Mouse (Mus musculus) embryonic facial prominence, embryonic 13.5 days (tissue): ENCODE results near the gene Rapgef1. TPM values are rescaled to one million over a fixed set of nuclear protein-coding genes. Genes with fewer than 3 reads are reported as not detected.
"Not testable (repeated sequence)": the region's sequence is repeated elsewhere in the genome, so short reads cannot be mapped to it uniquely, and the experiment has no call there.

ENCODE experiments used
- ATAC-seq: fragments of 200-750 bp; cut with Nextera tagmentation; 2 replicates; pipeline ENCODE4 v1.8.0; 2017; ENCODE audit warnings: low read depth; ENCODE audit not compliant: insufficient number of reproducible peaks, insufficient read depth, low FRiP score, low TSS enrichment
- H3K27ac ChIP-seq: fragments of 300-500 bp; sonication (generic); 2 replicates; pipeline ENCODE4 v1.5.1; 2015; ENCODE audit warnings: moderate library complexity, mild to moderate bottlenecking, inconsistent platforms
- H3K27me3 ChIP-seq: fragments of 300-500 bp; sonication (generic); 2 replicates; pipeline ENCODE4 v1.6.1; 2015; ENCODE audit warnings: mild to moderate bottlenecking, inconsistent platforms
- H3K36me3 ChIP-seq: fragments of 300-500 bp; sonication (generic); 2 replicates; pipeline ENCODE4 v1.6.1; 2015; ENCODE audit warnings: mild to moderate bottlenecking, inconsistent platforms
- H3K4me1 ChIP-seq: fragments of 300-500 bp; sonication (generic); 2 replicates; pipeline ENCODE4 v1.6.1; 2015; ENCODE audit warnings: inconsistent platforms
- H3K4me2 ChIP-seq: fragments of 300-500 bp; sonication (generic); 2 replicates; pipeline ENCODE4 v1.6.1; 2015; ENCODE audit warnings: moderate library complexity, mild to moderate bottlenecking, inconsistent platforms
- H3K4me3 ChIP-seq: fragments of 300-500 bp; sonication (generic); 2 replicates; pipeline ENCODE4 v1.5.1; 2015; ENCODE audit warnings: mild to moderate bottlenecking, inconsistent platforms
- H3K9ac ChIP-seq: fragments of 300-500 bp; sonication (generic); 2 replicates; pipeline ENCODE4 v1.6.1; 2015; ENCODE audit warnings: mild to moderate bottlenecking, inconsistent platforms
- H3K9me3 ChIP-seq: fragments of 300-500 bp; sonication (generic); 2 replicates; pipeline ENCODE4 v1.6.1; 2016; ENCODE audit warnings: inconsistent platforms
- WGBS: fragments of 180-500 bp; shearing (Covaris S2); methylation state at CpG from one replicate; pipeline ENCODE4 v1.1.7; 2015; ENCODE audit warnings: mixed read lengths; 5-methylcytosine and 5-hydroxymethylcytosine counted together
- polyA plus RNA-seq: library from polyadenylated mRNA; unstranded; fragments of >200 nt; fragmentation: Nextera tagmentation; extraction: Ambion mirVana; gene quantifications from 2 replicates; pipeline ENCODE4 v1.2.1, GENCODE M21; 2015

Gene Rapgef1
- polyA plus RNA-seq, 1 experiment from 2014 or later = 14.4 TPM

- H3K9me3 ChIP-seq = no peaks in the 10 kb centered on the region
- H3K27ac ChIP-seq = no peak overlapping the region
- no peaks in the 10 kb centered on the region for H3K4me1 ChIP-seq
- H3K4me2 ChIP-seq = no peak overlapping the region
- no peak overlapping the region for H3K9ac ChIP-seq
- no peak overlapping the region for H3K4me3 ChIP-seq
- 88% methylated on average over 6 of the region's 6 CpGs for WGBS
- no peak for ATAC-seq
- H3K27me3 ChIP-seq = no peaks in the 10 kb centered on the region
- H3K36me3 ChIP-seq = peaks cover 85% of the 10 kb centered on the region
These were observed 79.1 kb downstream of the Rapgef1 start for GRCm38 (mm10) chr2:29698421-29699290.

GRCm38 (mm10) chr2:29700898-29701297, 81.4 kb downstream of the Rapgef1 start:
- no peaks in the 10 kb centered on the region for H3K9me3 ChIP-seq
- ATAC-seq = no peak

GRCm38 (mm10) chr2:29701393-29701792, 81.9 kb downstream of the Rapgef1 start:
- ATAC-seq = no peak
- WGBS = 84% methylated on average over 6 of the region's 6 CpGs

More at GRCm38 (mm10) chr2:29700898-29701297, 81.4 kb downstream of the Rapgef1 start:
- no peak overlapping the region for H3K27ac ChIP-seq
- H3K27me3 ChIP-seq = no peaks in the 10 kb centered on the region
- no peak overlapping the region for H3K4me2 ChIP-seq
- peaks cover 89% of the 10 kb centered on the region for H3K36me3 ChIP-seq
- H3K9ac ChIP-seq = no peak overlapping the region
- no peak overlapping the region for H3K4me3 ChIP-seq
- no peaks in the 10 kb centered on the region for H3K4me1 ChIP-seq

GRCm38 (mm10) chr2:29702189-29702588, 82.7 kb downstream of the Rapgef1 start:
- Histone ChIP-seq H3K9me3 (no peaks in the 10 kb centered on the region), H3K4me2 (no peak overlapping the region), H3K27me3 (no peaks in the 10 kb centered on the region), H3K36me3 (peaks cover 95% of the 10 kb centered on the region), H3K4me1 (no peaks in the 10 kb centered on the region), H3K27ac (no peak overlapping the region), H3K9ac (no peak overlapping the region), H3K4me3 (no peak overlapping the region)
- no peak for ATAC-seq
- 94% methylated on average over 8 of the region's 8 CpGs for WGBS

More at GRCm38 (mm10) chr2:29701393-29701792, 81.9 kb downstream of the Rapgef1 start:
- Histone ChIP-seq H3K4me1 (no peaks in the 10 kb centered on the region), H3K27me3 (no peaks in the 10 kb centered on the region), H3K36me3 (peaks cover 89% of the 10 kb centered on the region), H3K27ac (no peak overlapping the region), H3K9me3 (no peaks in the 10 kb centered on the region), H3K9ac (no peak overlapping the region), H3K4me2 (no peak overlapping the region), H3K4me3 (no peak overlapping the region)

- no peak overlapping the region for H3K9ac ChIP-seq
- H3K9me3 ChIP-seq = no peaks in the 10 kb centered on the region
- H3K27me3 ChIP-seq = no peaks in the 10 kb centered on the region
- 92% methylated on average over 9 of the region's 9 CpGs for WGBS
- H3K36me3 ChIP-seq = peaks cover 97% of the 10 kb centered on the region
- no peak overlapping the region for H3K4me2 ChIP-seq
- H3K4me3 ChIP-seq = no peak overlapping the region
- H3K4me1 ChIP-seq = no peaks in the 10 kb centered on the region
- no peak overlapping the region for H3K27ac ChIP-seq
- no peak for ATAC-seq
These were observed 83.9 kb downstream of the Rapgef1 start for GRCm38 (mm10) chr2:29703104-29704081.

GRCm38 (mm10) chr2:29705493-29705892, 86.0 kb downstream of the Rapgef1 start:
- Histone ChIP-seq H3K27ac (no peak overlapping the region), H3K9ac (no peak overlapping the region), H3K4me3 (no peak overlapping the region), H3K4me1 (no peaks in the 10 kb centered on the region), H3K4me2 (no peak overlapping the region), H3K9me3 (no peaks in the 10 kb centered on the region), H3K36me3 (peaks cover 89% of the 10 kb centered on the region), H3K27me3 (no peaks in the 10 kb centered on the region)
- ATAC-seq = no peak
- WGBS = 75% methylated on average over 3 of the region's 3 CpGs

- H3K27me3 ChIP-seq = no peaks in the 10 kb centered on the region
- no peak overlapping the region for H3K4me3 ChIP-seq
- no peak for ATAC-seq
- H3K9me3 ChIP-seq = no peaks in the 10 kb centered on the region
- peaks cover 85% of the 10 kb centered on the region for H3K36me3 ChIP-seq
- no peak overlapping the region for H3K4me2 ChIP-seq
- no peak overlapping the region for H3K27ac ChIP-seq
- 93% methylated on average over 18 of the region's 18 CpGs for WGBS
- no peaks in the 10 kb centered on the region for H3K4me1 ChIP-seq
- H3K9ac ChIP-seq = no peak overlapping the region
These were observed 87.5 kb downstream of the Rapgef1 start for GRCm38 (mm10) chr2:29706726-29707620.

- WGBS = 89% methylated on average over 4 of the region's 4 CpGs
- Histone ChIP-seq H3K4me1 (no peaks in the 10 kb centered on the region), H3K27ac (no peak overlapping the region), H3K36me3 (peaks cover 84% of the 10 kb centered on the region), H3K9me3 (no peaks in the 10 kb centered on the region), H3K4me2 (no peak overlapping the region), H3K9ac (no peak overlapping the region), H3K27me3 (no peaks in the 10 kb centered on the region), H3K4me3 (no peak overlapping the region)
- ATAC-seq = no peak
These were observed 88.2 kb downstream of the Rapgef1 start for GRCm38 (mm10) chr2:29707731-29708130.

GRCm38 (mm10) chr2:29708209-29708608, 88.7 kb downstream of the Rapgef1 start:
- H3K4me3 ChIP-seq, H3K4me2 ChIP-seq, H3K27ac ChIP-seq, ATAC-seq, H3K9ac ChIP-seq, H3K27me3 ChIP-seq, H3K4me1 ChIP-seq, H3K9me3 ChIP-seq: not testable (repeated sequence)
- H3K36me3 ChIP-seq = peaks cover 80% of the 10 kb centered on the region
- WGBS = 90% methylated on average over 4 of the region's 4 CpGs

GRCm38 (mm10) chr2:29711038-29711437, 91.5 kb downstream of the Rapgef1 start:
- peaks cover 8% of the 10 kb centered on the region for H3K4me1 ChIP-seq
- ATAC-seq = no peak
- H3K4me2 ChIP-seq = no peak overlapping the region
- H3K27ac ChIP-seq = no peak overlapping the region
- 74% methylated on average over 3 of the region's 3 CpGs for WGBS
- peaks cover 69% of the 10 kb centered on the region for H3K36me3 ChIP-seq
- H3K27me3 ChIP-seq = no peaks in the 10 kb centered on the region
- H3K9me3 ChIP-seq = no peaks in the 10 kb centered on the region
- H3K4me3 ChIP-seq = no peak overlapping the region
- H3K9ac ChIP-seq = no peak overlapping the region

GRCm38 (mm10) chr2:29711877-29712276, 92.4 kb downstream of the Rapgef1 start:
- peaks cover 17% of the 10 kb centered on the region for H3K4me1 ChIP-seq
- no peaks in the 10 kb centered on the region for H3K27me3 ChIP-seq
- WGBS = 84% methylated on average over 5 of the region's 5 CpGs
- no peaks in the 10 kb centered on the region for H3K9me3 ChIP-seq
- H3K36me3 ChIP-seq = peaks cover 60% of the 10 kb centered on the region
- H3K27ac ChIP-seq = no peak overlapping the region
- H3K9ac ChIP-seq = no peak overlapping the region
- H3K4me3 ChIP-seq = no peak overlapping the region
- no peak for ATAC-seq
- H3K4me2 ChIP-seq = no peak overlapping the region
